Mouse (Mus musculus): ENCODE measurements around the gene Rhoj.
"Not testable (repeated sequence)": the region's sequence is repeated elsewhere in the genome, so short reads cannot be mapped to it uniquely, and the experiment has no call there.

Gene Rhoj

DNA sequence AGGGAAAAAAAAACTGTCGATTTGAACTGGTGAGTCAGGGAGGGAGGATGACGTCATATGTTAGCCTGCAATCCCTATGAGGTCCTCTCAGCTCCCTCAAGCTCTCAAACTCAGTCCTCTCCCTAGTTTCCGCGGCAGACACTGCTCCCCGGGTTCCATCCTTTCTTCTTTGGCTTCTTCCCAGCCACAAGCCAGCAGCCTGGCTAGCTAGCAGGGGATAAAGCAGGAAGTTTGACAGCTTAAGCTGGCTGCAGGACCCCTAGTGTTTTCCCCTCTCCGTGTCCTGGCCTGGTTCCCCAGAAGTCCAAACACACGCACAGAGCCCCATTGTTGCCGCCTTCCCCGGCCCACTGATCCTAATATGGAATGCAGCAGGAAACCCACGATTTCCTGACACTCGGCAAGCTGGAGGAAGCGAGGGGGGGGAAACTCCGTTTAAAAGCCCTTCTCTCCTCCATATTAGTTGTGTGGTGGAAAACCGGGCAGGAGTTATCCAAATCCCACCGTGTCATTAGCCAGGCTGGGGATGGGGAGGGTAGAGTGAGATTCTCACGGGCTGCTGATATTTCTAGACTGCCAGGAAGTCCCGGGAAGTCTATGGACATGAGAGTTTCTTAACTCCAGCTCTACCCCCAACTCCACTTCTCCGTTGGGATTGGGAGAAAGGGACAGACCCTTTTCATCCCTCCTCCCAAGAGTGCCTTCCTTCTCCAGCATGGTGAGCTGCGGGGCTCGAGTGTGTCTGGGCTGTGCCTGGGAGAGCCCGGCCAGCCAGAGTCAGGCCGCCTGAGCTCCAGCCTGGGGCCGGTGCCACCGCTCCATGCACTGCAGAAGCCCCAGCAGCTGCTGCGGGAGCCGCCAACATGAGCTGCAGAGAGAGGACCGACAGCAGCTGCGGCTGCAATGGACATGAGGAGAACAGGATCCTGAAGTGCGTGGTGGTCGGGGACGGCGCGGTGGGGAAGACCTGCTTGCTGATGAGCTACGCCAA lies at the start of gene Rhoj:
TSS of gene Rhoj (plus strand) at position 362 of the 991 bp plus-strand sequence.
- no peak for DNase-seq (ENCODE audit: low read depth, low spot score)

DNA sequence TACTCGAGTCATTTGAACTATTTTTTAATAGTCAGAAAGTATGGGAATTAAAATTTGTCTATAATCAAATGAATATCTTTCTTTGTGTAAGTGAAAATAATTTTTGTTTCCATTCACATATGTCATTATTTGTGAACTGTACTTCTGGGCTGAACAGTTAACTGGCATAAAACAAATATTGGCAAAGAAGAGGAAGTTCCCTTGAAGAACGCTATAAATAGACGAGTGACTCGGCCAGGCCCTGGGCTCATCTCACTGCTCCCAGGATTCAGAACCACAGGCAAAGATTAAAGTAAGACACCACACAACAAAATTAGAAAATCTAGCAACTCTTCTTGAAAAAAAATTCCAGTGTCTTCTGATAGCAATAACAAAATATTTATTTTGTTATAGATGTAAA lies 36.4 kb upstream of the Rhoj start:
- no peak for DNase-seq (ENCODE audit: low read depth, low spot score)

DNA sequence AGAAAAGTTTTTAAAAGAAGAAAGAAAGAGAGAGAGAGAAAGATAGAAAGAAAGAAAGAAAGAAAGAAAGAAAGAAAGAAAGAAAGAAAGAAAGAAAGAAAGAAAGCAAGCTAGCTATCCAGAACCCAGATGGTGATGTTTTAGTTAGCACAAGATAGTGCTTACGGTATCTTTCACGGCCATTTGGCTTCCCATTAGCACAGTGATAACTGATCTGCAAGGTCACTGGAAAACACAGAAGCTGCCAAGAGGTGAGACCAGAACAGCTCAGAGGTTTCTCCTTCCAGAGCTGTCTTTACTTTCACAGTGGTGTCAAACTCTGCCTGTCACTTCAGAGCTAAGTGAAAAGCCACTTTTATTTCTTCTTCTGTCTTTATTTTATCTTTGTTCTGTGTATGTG lies 32.4 kb upstream of the Rhoj start:
- no peak for DNase-seq (ENCODE audit: low read depth, low spot score)

DNA sequence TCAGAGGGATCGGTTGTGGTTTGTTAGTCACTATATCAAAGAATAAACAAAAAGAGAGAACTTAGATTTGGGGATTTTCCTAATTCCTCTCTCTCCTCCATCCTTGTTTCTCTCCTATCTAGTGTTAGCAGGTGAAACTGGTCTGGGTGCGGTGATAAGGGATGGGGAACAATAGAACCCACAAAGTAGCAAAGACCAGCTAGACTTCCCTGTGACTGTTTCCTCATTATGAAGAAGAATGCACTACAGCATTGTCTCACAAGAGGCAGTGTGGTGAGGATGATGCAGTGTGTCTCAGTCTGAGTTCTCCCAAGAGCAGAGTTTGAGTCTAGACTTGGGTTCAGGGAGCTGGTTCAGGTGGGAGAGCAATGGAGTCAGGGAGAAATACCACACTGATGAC lies 30.7 kb upstream of the Rhoj start:
- no peak for DNase-seq (ENCODE audit: low read depth, low spot score)

DNA sequence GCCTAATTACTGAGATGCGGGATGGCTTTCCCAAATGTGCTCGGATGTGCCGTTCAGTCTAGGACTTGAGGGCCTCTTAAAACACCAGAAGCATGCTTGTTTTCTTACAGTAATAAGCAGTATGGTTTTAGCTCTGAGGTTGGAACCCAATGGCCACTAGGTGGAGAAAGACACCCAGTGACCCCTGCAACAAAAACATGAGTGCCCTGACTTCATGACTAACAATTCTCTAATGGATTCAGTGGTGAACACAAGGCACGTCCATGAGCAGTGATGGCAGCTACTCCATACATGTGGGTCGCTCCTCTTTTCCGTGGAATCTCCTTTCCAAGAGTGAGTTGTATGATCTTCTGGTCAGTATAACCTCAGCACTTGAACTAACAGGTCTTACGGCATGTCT lies 27.6 kb upstream of the Rhoj start:
- no peak for DNase-seq (ENCODE audit: low read depth, low spot score)

DNA sequence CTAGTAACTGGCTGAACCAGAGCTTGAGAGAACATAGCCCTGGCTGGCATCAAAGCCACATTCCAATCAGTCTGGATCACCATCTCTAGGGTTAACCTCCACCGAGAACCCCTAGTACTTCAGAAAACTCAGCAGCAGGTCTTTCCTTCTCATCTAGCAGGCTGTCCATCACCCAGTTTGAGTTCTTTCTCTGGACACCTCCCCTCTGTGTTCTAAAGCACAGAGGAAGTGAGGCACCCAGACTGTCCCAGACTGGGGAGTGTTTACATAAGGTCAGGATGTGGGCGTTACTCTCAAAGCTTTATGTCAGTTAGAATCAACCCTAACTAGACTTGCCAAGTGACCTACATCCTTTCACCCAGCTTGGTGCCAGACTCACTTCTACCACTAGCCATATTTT lies 24.9 kb upstream of the Rhoj start:
- DNase-seq (ENCODE audit: low read depth, low spot score), result no peak

DNA sequence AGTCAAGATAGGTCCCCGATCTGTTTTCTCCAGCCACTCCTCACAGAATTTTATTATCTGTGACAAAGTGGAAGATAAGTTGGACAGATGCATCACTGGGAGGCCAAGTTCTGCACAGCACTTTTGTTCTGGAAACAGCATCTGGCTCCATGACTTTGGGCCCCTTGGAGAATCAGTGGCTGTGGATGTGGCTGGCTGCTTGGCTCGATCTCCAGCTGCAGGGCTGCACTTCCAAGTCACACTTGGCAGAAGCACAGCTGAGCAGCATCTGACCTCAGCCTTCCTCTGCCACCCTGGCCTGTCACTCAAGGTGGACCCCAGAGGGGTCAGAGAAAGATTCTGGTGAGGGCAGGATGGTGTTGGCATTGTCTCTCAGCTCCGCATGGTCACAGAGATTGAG lies 22.0 kb upstream of the Rhoj start:
- DNase-seq (ENCODE audit: low read depth, low spot score), result no peak

DNA sequence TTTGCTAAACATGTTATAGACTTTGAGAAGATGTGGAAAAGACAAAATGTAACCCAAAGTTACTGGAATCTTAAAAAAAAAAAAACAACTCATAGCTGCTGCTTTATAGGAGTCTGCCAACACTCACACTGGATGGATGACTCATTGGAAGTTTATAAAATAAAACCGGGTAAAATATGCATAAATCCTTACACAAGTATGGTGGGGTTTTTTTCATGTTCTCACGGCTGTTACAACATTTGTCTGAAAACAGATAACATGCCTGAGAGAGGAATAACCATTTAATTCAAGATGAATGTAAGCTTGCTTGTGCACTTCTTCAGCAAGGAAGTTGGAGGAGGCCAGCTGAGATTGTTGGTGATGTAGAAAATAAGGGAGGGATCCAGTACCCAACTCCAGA lies 17.6 kb upstream of the Rhoj start:
- no peak for DNase-seq (ENCODE audit: low read depth, low spot score)

DNA sequence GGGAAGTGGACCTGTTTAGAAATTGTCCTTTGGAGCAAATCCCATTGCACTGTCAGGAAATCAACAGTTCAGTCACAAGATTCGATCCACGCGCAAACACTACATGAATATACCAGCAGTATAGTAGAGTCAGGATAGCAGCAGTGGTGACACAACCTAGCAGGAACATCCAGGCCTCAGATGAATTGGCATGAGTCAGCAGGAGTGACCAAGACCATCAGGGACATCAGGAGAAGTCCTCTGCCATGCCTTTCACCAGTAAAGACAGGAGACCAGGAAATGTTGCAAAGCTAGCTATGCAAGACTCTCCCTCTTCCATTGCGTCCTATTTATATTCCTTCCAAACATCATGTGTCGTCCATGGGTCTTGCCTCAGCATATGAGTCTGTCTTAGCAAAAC lies 16.6 kb upstream of the Rhoj start:
- DNase-seq (ENCODE audit: low read depth, low spot score), result no peak

DNA sequence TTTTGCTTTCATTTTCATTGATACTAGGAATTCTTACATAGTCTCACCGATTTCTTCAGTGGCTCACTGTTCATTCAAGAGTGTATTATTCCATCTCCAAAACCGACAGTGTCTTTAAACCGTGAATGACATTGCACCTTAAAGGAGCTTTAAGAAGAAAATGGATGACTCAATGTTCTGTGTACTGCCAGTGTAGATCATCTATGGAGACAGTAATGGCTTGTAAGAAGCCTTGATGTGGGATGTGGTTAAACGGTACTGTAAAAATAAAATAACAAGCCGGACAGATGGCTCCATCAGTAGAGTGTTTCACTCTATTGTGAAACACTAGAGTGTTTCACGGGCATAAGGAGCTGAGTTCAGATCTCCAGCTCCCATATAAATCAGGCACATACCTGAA lies 15.2 kb upstream of the Rhoj start:
- DNase-seq (ENCODE audit: low read depth, low spot score), result no peak

DNA sequence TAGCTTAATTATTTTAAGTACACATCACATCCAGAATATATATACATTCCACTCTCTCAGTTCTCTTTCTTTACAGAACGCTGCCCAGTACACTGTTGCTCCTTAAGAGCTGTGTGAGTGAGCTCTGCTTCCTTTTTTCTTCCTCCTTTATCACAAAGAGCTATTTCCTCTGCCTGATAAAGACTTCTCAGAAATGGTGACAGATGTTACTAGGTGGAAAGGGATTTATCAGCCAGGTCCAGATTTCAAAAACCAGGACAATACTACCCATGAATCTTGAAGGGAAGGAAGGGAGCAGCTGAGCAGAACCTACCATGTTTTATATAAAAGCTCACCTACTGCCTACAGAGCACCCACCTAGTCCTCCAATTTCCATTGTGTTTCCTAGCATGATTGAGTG lies 8.3 kb upstream of the Rhoj start:
- no peak for DNase-seq (ENCODE audit: low read depth, low spot score)

DNA sequence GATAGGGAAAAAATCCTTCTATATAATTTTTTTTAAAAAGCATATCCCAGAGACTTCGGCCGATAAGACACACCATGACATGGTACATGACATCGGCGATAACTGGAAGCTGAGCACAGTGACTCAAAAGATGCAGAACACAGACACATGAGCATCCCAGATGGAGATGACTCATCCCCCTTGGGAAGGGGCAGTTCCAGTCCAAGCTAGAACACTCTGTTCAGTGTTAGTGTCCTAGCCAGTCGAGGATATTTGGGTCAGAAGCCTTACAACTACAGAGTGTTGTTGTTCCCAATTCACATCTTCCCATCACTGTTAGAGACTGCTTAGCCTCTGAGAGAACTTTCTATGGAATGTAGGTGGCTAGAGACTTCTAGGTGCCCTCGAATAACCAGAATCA lies 4.0 kb upstream of the Rhoj start:
- DNase-seq (ENCODE audit: low read depth, low spot score), result no peak

DNA sequence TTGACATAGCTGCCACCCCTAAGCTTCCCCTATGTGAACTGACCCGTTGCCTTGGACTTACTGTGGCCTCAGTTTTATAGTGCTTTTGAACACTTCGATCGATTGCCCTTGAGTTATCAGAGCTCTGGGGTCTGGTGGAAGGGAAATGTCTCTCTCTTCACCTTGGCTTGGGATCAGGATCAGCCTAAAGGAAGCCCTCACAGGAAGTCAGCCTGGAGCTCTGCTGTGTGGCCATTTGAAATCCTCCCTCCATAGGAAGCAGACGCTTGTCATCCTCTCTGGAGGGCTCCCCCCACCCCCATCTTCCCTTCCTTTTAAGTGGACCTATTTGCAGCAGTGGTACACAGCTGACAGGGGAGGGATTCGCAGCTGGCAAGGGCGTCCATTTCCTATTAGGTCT lies 1.6 kb downstream of the Rhoj start:
- no peak for DNase-seq (ENCODE audit: low read depth, low spot score)

DNA sequence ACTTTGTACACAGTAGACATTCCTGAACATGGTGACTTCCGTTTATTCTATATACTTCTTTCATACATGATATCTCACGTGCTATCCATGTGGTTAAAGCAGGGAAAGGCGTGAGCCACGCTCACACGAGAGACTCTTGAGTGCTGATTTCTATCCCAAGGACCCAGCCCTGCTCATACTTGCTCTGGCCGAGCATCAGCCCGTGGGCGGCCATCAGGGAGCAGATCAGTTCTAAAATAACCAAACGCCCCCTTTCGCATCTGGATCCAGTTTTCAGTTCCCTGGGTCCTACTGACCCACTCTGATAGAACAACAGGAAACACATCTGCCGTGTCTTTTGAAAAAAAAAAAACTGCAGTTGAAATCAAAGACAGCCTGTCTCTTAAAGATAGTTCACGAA lies 2.6 kb downstream of the Rhoj start:
- DNase-seq (ENCODE audit: low read depth, low spot score), result no peak

DNA sequence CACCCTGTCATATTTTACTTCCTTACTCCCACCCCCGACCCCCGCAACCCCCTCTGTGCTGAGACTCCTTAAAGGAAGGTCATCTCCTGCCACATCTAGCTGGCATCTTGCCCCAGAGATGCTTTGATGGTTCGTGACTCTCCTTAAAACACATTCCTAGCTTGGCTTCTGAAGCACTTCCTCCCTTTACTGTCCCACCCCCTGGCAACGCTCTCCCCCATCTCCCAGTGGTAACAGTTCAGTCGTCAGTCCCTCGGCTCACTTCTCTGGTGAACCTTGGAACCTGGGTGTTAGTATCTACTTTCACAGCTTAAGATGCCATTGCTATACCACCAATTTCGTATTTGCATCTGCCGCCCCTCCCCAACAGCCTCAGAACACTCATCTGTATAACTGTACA lies 3.8 kb downstream of the Rhoj start:
- DNase-seq (ENCODE audit: low read depth, low spot score), result no peak

DNA sequence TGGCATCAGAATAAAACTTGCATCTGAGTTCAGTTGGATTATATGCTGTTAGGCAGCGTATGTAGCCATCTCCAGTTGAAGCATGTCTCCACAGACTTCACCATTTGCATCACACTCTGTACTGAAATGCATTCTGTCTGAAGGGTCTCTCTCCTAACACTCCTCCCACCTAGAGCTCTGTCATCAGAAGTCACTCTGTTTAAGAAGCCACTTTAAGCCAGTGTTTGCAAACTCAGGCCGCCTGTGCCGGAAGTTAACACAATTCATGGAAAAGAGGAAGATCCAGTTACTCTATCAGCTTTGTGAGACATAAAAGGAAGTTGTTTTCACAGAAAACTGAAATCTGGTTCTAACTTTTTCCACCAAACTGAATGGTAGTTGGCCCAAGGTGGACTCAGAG lies 5.9 kb downstream of the Rhoj start:
- DNase-seq (ENCODE audit: low read depth, low spot score), result no peak

DNA sequence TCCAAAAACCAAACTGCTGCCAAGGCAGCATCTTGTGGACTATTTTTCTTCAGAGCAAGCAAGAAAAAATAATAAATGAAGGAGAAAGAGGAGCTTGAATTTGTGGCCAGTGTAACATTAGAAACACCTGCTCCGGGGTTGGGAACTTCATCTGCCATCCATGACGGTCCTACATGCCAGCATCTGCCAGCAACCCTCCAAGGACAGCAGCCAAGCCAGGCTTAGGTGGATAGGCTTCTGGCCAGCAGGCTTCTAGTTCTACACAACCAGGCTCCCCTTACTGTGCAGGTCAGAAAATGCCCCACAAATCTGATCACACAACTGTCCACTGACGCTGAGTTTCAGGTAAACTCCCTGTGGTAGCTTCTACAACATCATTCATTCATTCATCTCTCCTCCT lies 7.7 kb downstream of the Rhoj start:
- DNase-seq (ENCODE audit: low read depth, low spot score), result no peak

DNA sequence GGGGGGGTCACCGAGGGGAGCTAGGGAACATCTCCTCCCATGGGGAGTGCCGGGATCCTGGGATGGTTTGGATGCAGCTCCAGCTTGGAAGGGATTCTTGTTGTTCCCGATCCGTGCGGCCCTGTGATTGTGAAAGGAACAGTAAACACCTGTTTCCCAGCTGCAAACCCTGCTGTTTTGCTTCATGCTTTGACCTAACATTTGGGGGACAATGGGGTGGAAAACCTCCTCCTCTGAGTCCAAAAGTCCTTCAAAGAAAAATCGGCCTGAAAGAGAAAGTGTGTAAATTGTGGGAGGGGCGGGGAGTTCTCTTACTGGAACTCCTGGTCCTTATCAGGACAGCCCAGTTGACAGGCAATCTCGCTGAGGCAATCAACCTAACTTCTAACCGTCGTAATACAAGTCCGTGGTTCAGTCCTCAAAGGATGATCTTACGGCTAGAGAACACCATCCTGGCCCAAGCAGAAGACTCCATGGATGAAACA lies 12.4 kb downstream of the Rhoj start:
- DNase-seq (ENCODE audit: low read depth, low spot score), result no peak

DNA sequence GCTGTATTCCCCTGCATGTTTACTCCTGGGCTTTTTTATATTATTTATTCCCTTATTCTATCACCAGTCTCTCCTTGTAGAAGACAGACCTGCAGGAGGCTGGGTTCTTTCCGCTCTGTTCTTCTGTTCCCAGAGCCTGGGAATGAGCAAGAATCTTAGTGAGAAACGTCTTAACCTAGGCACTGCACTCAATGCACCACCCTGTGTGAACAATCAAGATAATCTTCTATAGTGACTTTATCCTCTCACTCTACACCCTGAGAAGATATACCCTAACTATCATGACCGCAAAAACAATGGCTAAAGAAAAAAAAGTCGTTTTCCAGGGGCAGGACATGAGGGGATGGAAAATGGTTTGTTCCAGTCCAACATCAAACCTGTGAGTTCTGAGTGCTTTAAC lies 13.1 kb downstream of the Rhoj start:
- DNase-seq (ENCODE audit: low read depth, low spot score), result no peak

DNA sequence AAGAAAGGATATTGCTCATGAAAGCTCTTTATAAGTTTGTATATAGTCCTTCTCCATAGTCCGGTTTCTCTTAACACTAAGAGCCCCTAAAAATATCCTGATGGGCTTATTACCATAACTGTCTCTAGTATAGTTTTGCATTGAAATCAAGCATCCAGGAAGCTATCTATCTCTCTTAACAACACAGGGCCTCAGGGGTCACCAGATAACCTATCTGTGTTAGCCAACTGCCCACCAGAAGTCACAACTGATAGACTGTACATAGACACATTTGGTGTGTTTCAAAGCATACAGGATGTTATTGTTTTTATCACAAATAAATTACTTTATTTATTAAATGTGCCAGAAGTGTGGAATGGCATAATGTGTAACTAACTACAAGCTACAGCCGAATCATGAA lies 21.1 kb downstream of the Rhoj start:
- no peak for DNase-seq (ENCODE audit: low read depth, low spot score)

DNA sequence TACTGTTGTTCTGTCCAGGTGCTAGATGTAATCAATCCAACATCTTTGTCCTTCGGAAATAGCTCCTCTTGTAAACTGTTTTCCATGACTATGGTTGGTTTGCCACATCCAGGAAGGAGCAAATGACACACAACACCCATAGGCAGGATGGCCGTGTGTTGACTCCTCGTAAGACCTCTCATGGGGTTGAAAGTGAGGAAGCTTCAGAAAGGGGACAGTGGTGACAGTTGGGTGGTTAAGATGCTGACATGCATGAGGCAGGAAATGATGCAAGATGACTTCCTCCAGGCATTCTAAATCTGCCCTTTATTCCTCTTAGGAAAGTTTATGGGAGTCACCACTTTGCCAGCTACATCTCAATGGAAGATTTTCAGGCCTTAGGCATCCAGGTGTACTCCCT lies 31.8 kb downstream of the Rhoj start:
- no peak for DNase-seq (ENCODE audit: low read depth, low spot score)

DNA sequence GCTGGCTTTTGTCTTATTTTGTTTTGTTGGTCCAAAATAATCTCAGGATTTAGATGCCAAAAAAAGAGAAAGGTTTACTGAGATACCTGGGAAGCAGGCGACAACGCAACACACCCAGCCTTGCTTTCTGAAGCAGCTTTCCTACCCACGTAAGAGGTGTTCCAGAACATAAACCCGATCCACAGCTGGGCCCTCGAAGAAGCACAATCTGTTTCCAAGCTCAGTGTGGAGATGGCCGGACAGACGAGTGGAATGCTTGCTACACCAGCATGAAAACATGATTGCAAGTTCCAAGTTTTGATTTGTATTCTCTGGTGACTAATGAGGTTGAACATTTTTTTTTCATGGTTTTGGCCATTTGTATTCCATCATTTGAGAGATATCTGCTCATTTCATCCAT lies 32.2 kb downstream of the Rhoj start:
- DNase-seq (ENCODE audit: low read depth, low spot score), result no peak

DNA sequence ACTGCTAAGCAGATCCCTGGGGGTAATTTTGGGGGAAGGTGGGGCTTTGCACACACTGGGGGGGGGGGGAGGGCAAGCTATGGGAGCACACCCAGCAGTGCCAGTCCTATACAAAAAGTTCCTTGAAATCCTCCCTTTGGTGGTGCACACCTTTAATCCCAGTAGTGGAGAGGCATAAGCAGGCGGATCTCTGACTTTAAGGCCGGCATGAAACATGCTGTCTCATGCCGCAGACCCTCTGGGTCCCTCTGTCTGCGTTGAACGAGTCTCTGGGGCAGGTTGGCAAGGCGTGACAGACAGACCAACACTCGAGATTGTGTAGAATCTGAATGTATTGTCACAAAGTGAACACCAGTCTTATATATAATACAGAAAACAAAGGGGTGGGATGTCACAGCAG lies 40.4 kb downstream of the Rhoj start:
- no peak for DNase-seq (ENCODE audit: low read depth, low spot score)

DNA sequence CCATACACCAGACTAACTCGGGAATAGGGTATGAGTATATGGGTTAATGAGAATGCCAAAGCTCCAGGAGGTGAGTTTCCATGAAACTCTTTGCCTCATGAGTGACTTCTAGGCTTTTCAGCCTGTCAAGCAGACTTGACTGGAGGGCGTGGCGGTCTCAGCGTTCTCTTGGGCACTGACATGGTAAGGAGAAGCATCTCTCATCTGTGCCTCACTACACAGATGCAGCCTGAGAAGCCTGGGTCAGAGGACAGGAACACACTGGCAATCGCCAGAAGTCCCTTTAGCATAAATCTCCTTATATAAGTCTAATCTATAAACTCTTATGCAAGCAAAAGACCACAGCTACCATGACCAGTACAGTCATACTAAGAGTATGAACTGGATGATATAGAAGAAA lies 41.4 kb downstream of the Rhoj start:
- DNase-seq (ENCODE audit: low read depth, low spot score), result not testable (repeated sequence)

Data from retina, adult 2 months (tissue).